Mouse (Mus musculus) embryo, embryonic 11.5 days (tissue): ENCODE measurements at regions not wholly inside any gene's neighbourhood (a gene's known extent, or its start where the extent isn't known, plus 50 kb on each side); places are given as distances from the start of the nearest gene placed in this dataset.

Experiments used
- DNase-seq: peaks from one replicate; pipeline ENCODE4 v3.0.0-alpha.2; 2012; ENCODE audit warnings: low read depth, low spot score

DNA sequence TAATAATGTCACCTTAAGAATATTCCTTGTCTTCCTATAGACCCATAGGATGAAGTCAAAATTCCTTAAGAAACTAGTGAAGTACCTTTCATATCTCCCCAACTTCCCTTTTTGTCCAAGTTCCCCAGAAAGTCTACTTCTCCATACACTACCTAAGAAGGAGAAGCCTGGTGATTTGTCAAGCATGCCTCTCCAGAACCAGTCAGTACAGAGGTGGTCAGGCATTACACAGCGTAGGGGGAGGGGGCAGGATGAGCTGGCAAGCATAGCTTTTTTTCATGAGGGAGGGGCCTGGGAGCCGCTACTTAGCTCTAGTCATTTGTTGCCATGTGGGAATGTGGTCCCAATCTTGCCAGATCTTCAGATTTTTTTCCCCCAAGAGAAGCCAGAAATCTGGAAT is 54.0 kb upstream of the Satb2 start:
- DNase-seq: no peak

DNA sequence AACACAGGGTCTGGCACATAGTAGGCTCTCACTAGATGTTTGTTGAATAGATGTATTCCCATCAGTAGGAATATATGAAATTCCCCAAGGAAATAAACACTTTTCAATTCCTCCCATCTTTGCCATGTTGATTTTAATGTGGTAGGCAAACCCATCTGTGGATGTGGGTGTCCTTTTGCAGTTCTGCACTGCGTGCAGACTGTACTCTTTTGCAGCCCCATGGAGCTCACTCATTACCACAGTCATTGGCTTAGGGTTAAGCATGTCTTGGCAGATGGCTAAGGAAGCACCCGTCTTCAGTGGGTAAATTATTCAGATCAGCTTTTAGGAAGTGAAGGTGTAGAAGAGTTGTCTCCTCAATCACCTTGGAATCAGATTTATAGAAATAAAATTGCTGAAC is 54.8 kb upstream of the Satb2 start:
- DNase-seq: no peak

DNA sequence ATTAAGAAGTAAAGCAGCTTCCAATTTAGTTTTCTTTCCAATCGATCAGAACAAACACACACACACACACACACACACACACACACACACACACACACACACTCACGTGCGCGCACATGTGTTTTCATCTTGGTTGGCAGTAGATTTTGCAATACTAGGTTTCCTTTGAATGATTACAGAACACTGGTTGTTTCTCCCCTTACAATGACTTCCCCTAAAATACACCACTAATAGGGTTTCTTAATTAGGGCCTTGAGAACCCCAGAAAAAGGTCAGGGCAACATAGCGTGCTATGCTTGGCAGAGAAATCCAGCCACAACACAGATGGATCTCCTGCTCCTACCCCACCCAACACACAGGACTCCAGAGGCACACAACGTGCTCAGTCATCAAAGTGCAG is 56.0 kb upstream of the Satb2 start:
- DNase-seq: no peak

DNA sequence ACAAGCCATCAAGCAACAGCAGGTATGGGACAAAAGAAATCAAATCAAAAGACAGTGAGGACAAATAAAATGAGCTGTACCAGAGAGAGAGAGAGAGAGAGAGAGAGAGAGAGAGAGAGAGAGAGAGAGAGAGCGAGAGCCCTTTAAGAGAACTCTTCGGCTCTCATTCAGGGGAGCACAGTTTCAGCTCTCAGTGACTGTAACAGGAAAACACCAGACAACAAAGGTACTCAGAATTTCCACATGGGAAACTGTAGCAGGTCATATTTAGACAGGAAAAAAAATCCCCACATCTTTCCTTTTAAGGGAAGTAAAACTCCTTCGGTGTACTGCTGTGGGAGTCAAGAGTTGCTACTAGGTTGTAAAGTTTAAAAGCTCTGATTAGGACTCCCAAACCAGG is 57.9 kb upstream of the Satb2 start:
- DNase-seq: no peak

DNA sequence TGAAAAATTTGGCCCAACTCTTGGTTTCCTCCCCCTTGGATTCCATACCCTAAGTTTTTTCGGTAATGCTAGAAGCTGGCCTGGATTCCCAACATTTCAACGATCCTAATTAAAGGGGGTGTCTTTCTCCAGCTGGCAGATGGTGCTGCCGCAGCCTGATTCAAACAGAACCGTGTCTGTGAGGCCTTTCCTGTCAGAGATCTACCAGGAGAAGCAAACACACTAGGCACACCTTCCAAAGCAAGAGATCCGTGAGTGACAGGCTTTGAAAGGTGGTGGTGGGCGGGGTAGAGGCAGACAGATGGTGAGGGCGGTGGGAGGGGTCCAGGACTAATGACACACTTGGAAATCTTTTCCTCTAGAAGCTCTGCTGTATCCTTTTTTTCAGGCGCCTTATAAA is 61.8 kb upstream of the Satb2 start:
- DNase-seq: no peak

DNA sequence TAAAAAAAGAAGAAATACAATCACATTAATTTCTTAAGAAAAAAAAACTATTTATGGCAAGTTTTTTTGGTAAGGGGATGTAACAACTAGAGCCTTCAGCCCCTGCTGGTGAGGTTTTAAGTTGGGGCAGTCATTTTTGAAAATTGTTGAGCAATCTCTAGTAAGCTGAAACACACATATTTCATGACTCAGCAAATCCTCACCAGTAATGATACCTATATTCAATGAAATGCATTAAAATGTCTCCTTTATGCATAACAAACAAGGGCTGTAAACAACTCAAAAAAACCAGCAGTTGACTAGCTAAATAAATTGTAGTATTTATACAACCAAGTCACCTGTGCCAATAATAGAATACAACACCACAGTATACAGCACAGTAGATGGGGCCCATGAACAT is 63.1 kb upstream of the Satb2 start:
- no peak for DNase-seq

DNA sequence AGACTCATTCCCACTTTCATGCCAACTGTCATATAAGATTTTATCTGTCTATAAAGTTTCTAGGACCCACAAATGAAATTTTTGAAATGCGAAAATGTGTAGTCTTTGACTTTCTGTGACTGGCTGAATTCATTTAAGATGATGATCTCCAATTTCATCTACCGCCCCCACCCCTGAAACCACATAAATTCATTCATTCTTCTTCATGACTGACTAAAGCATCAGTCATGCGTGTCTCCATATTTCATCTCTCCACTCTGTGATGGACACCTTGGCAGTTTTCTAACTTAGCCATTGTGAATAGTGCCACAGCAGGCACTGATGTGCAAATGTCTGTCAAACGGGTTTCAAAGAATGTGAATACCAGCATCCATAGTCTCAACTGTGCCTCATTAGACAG is 75.4 kb upstream of the Satb2 start:
- DNase-seq: no peak

DNA sequence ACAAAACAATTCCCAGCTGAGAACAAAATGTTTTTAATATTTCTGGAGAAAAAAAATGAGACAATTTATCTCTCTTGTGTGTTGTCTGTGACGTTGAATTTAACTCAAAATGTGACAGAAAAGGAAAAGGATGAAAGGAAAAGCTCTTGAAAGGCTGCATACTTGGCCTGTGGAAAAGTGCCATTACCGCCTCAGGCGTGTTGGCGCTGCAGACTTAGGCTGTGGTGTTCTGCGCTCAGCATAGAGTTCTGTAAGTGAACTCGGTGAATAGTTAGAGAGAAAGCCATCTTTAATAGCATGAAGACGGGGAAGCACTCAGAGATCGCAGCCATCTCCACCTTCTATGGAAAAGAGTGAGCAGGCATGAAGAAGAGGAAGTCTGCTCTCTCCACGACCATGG is 77.5 kb upstream of the Satb2 start:
- DNase-seq: no peak

DNA sequence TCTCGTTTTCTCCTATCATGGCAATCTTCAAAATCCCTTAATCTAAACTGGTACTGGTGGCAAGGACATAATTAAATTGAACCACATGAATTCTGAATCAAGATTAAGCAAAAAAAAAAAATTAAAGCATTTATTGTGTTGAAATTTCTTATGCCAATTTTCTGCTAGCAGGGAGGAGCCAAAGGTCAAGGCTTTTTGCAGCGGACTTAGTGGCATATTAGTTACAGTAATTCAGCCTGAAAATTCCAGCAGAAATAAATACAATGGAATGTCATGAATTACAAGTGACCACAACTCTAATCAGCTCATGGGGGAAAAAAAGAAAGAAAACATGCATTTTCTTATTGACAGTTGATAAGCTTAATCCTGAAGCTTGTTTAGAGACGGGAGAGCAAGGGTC is 80.8 kb upstream of the Satb2 start:
- no peak for DNase-seq

DNA sequence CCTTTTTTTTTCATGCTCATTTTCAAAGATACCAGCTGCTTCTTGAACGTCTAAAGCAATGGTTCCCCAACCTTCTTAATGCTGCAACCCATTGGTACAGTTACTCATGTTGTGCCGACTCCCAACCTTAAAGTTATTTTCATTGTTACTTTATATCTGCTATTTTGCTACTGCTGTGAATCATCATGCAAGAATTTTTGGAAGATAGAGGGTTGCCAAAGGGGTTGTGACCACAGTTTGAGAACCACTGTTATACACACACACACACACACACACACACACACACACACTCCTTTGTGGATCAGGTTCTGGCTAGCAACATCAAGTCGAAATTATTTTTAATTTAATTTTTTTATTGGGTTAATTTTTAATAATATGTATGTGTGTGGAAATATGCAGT is 96.8 kb upstream of the Satb2 start:
- no peak for DNase-seq

DNA sequence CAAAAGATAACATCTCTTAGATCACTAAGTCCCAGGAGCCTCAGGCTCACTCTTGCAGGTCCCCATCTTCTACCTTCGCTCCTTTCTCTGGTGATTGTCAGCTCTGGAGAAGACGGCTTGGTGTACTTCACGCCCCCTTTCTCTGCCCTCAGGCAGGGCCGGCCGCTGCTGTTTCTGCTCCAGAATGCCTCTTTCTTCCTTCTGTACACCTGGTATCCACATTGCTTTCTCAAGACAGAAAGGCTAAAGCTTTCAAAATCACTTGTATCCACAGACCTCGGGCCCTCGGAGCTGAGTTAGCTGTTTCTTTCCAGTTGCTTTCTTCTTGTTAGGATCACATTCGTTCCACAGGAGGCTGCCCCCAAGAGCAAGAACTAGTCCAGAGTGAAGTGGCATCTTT is 98.2 kb upstream of the Satb2 start:
- no peak for DNase-seq

DNA sequence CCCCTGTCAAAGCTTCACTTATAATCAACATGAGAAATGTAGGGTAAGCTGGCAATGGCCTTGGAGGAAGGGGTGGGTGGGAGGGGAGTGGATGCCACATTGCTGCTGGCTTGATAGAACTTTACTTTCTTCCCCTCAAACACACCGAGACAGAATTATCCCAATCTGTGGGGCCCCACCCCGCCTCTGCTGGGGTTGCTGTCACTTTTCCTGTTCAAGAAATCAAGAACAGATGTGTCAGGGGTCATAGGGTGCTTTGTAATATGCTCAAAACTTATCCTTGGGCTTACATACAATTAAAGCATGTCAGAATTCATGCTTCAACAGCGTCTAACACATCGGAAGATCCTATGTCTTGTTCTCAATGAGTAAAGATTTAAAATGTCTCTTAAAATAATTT is 101.9 kb upstream of the Satb2 start:
- DNase-seq: no peak

DNA sequence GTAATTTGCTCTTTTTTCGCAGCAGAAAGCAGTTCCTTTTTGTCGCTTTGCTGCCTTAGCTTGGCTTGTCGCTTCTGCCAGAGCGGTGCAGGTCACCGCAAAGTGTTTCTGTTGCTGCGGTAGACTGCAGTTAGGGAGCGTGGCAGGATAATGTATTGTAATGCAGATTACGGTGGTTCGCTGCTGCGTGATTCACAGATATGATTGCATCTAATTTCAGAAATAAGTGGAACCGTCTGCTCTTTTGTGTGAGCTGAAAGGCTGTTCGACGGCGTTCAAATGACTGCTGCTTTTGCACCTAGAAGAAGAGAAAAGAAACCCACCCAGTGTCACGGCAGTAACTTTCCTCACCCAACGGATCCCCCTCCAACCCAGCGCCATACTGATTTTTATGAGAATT is 104.7 kb upstream of the Satb2 start:
- DNase-seq: no peak

DNA sequence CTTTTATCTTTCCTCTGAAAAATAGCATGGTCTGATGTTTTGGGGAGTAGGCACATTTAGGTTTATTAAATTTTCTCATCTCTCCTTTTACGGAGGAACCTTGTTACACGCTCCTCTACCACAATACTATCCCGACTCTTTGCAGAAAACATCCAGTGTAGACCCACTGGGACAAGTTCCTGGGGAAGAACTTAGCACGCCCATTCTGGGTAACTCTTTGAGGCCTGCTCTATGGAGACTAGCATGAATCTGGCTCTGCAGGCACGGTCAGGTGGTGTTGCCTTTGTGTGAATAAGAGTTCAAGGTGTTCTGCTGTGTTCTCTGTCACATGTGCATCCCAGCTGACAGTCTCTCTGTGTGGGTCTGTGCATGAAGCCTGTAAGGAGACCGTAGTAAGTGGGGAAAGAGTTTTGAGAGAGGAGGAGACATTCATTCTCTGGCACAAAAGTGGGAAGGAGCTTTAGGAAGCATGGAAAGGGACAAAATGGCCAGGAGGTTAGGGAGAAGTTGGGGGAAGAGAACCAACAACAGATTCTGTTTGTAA is 105.2 kb upstream of the Satb2 start:
- no peak for DNase-seq

DNA sequence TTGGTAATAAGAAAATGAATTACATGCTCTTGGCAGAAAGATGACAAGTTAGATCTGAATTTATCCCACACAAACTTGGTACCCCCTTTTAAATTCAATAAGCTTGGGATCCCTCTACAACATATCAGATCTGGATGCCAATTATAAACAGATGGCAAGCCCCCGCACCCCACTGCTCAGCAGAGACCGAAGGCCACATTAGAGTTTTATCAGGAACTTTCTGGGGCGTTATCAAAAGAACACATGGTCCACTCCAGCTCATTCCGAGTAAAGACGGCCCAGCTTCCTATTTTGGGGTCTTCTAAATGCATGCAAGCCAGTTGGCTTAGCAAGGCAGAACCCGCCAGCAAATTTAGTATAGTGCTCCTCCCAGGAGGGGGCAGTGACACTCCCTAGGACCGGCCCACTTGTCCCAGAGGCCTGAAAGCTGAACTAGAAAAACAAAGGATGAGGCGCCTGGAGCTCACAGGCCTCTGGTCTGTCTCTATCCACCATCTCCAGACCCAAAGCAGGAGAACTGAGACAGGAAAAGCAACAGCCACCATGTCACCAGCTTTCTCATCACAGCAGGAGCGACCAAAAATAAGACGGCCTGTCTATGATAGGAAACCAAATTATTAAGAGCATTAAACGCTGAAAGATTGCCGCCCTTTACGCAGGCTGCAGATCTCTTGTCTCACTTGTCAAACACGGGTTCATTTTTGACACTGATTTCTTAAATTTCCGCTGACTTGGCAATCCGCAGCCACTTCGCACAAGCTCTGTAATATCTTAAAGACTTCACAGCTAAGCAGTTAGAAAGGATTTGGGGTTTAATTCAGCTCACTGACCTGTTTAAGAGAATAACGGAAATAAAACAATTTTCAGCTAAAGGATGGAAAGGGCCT is 117.2 kb upstream of the Satb2 start:
- no peak for DNase-seq

DNA sequence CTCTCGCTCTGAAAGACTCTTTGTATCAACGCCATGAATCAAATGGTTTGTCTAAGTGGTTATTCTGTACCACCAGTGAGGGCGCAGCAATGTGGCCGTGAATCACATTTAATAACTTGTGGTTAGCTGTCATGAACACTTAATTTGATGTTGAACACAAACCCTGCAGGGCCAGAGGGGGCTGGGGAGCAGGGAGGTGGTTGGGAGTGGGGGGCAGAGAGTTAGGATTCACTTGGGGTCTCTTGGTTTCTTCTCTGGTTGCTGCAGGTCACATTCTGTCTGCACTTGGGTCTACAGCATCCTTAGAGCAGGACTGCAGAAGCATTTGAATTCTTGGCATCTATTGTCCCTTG is 117.8 kb upstream of the Satb2 start:
- peak; percentile 26 for DNase-seq

DNA sequence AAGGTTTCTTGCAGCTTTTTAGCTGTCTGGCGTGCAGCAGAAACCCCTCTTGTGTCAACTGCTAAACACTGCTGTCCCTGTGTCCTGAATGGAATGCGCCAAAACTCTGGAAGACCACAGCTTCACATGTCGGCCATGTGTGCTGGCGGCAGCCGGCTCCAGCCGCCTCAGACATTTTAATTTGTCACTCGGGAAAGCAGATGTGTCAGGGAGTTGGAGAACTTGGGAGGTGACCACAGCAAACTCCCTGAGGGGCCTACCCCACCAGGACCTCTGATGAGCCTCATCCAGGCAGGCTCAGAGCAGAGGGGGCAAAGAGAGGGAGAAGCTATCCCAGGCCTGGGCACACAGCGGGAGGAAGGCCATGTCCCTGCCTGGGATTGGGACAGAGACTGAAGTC is 118.3 kb upstream of the Satb2 start:
- peak; percentile 27 for DNase-seq

DNA sequence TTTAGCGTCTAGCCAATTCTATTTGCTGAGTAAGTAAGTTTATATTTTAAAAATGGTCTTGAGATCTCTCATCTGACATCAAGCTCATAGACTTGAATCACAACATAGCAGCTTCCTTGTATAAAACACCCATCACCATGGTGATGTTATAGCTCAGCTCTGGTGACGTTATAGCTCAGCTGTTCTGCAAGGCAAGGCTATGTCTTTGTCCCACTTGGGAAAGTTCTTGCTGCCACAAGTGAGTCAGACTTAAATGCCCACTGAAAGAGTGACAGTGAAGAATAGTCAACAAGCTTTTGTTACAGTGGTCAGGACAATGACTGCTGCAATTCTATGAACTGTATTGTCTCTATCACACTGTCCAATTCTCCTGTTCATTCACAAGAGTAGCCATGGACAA is 122.2 kb upstream of the Satb2 start:
- DNase-seq: no peak

DNA sequence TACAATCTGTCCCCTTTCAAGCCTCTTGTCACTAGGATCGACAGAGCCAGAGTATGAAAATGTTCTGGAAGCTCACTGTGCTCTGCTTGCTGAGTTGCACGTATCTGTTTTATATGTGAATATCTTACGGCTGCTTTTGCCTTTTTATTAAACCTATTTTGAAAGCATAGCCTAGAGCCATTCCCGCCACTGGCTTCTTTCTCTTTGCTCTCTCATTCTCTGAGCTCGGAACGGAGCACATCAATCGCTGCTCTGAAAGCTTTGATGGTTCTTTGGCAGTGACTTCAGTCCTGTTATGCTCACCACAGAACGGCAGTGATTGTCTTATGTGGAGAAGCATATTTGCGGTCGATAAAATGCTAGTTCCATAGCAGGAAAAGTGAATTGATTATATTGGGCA is 128.9 kb upstream of the Satb2 start:
- DNase-seq: no peak

DNA sequence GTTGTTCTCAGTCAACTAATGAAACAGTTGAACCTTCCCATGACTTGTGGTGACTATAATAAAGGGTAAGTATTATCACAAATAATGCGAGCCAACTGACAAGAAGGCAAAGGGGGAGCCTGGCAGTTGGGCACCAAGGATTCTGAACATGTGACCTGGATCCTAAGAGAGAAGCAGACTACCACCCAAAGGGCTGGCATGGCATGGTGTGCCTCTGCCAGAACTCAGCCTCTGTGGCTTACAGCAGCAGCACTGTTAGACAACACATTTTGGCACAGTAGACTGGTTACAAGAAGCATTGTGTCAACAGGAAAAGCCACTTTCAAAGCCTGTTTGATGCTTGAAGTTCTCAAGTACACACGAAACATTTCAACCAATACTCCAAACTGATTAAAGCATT is 142.2 kb upstream of the Satb2 start:
- no peak for DNase-seq

DNA sequence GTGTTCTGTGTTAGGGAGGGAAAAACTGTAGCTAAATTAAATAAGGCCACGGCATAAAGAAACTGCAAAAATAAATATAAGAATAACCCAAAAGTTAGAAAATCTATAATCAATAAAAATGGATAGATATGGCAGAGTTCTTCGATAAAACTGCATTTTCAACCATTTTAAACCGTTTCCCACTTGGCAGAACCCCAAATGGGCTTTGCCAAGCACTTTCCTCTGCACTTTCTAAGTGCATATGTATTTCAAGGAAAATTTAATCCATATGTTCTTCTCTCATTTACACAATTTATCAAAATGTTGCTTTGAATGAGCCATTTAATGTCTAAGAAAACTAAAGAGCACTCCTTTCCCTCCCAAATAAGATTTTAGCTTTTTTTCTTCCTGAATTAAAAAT is 165.7 kb upstream of the Satb2 start:
- DNase-seq: no peak

DNA sequence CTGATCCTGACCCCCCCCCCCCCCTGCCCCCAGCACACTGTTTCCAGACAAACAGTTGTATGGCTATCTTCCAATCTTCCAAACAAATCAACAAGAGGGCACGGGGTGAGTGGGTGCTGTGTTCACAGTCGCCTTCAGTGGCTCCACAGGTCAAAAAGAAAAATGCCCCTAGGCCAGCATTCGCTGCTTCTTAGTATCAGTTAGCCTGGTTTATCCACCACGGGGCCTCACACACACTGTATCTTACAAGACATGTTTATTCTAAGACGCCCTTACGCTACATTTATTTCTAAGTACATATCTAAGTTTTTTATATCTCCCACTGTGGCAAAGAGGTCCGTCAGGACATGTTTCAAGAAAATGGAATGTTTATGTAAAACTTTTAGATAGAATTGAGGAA is 177.4 kb upstream of the Satb2 start:
- DNase-seq: no peak

DNA sequence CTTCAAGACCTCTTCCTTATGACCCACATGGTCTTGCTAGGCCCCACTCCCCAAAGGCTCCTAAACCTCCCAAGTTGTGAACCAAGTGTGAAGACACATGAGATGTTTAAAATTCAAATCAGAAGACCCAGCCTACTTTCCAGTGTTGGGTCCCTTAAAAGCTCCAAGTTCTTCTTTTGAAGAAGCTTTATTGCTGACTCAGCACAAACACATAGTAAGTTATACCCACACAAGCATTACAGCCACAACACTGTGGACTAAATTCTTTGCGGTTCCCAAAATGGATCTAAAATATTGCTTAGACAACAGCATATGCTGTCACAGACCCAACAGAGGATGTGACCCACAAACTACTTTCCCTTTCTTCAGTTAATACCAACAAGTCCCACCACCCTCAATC is 186.0 kb upstream of the Satb2 start:
- no peak for DNase-seq
